Mouse (Mus musculus): ENCODE results near the gene Gdf10. TPM values are rescaled to one million over a fixed set of nuclear protein-coding genes. Genes with fewer than 3 reads are reported as not detected.

The Gdf10 gene
- polyA plus RNA-seq, 1 experiment, result not detected

- TF ChIP-seq GATA1 (IDR thresholded peaks at IDR 0.05; ENCODE audit: borderline replicate concordance, low read length), result no peak
- no peak for TF ChIP-seq FLI1 (IDR thresholded peaks at IDR 0.05; ENCODE audit: low read length)
- no peaks in the 10 kb centered on the region for H3K36me3 ChIP-seq (replicated peaks; ENCODE audit: low read length)
- no peaks in the 10 kb centered on the region for H3K4me1 ChIP-seq
- peaks cover 34% of the 10 kb centered on the region for H3K9me3 ChIP-seq
- H3K4me3 ChIP-seq (replicated peaks), result no peak overlapping the region
- no peaks in the 10 kb centered on the region for H3K27me3 ChIP-seq (replicated peaks)
These were observed 34.8 kb downstream of the Gdf10 start for GRCm38 (mm10) chr14:33958186-33958585.

DNA sequence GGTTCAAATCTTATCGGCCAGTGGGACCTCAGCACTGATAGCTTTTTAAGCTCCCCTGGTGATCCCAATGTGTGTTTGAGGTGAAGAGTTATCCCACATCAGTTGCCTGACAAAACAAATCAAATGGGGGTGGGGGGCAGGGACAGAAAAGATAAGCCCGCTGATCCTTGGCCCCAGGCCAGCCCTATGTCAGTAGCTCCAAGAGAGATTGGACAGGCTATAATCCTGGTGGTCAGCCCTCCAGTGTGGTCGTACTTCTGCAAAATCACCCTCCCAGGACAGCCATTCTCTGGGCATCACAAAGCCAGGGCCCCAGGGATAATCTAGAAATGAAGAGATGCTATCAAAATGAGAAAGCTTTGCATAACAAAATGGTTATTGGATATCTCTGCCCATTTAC lies 35.5 kb downstream of the Gdf10 start:
- TF ChIP-seq FLI1 (IDR thresholded peaks at IDR 0.05; ENCODE audit: low read length) (no peak), GATA1 (IDR thresholded peaks at IDR 0.05; ENCODE audit: borderline replicate concordance, low read length) (no peak)
- no peaks in the 10 kb centered on the region for H3K27me3 ChIP-seq (replicated peaks)
- H3K4me1 ChIP-seq, result no peaks in the 10 kb centered on the region
- peaks cover 32% of the 10 kb centered on the region for H3K9me3 ChIP-seq
- H3K36me3 ChIP-seq (replicated peaks; ENCODE audit: low read length), result no peaks in the 10 kb centered on the region
- H3K4me3 ChIP-seq (replicated peaks), result no peak overlapping the region

GRCm38 (mm10) chr14:33959341-33959740 lies 36.0 kb downstream of the Gdf10 start:
- TF ChIP-seq FLI1 (IDR thresholded peaks at IDR 0.05; ENCODE audit: low read length) (no peak), GATA1 (IDR thresholded peaks at IDR 0.05; ENCODE audit: borderline replicate concordance, low read length) (no peak)
- Histone ChIP-seq H3K36me3 (replicated peaks; ENCODE audit: low read length) (no peaks in the 10 kb centered on the region), H3K4me3 (replicated peaks) (no peak overlapping the region), H3K27me3 (replicated peaks) (no peaks in the 10 kb centered on the region), H3K9me3 (peaks cover 27% of the 10 kb centered on the region), H3K4me1 (no peaks in the 10 kb centered on the region)

GRCm38 (mm10) chr14:33965675-33966074 lies 42.3 kb downstream of the Gdf10 start:
- Histone ChIP-seq H3K4me1 (no peaks in the 10 kb centered on the region), H3K36me3 (replicated peaks; ENCODE audit: low read length) (no peaks in the 10 kb centered on the region), H3K27me3 (replicated peaks) (no peaks in the 10 kb centered on the region), H3K9me3 (peaks cover 17% of the 10 kb centered on the region; the same call in 1 of the 2 replicates), H3K4me3 (replicated peaks) (no peak overlapping the region)
- TF ChIP-seq GATA1 (IDR thresholded peaks at IDR 0.05; ENCODE audit: borderline replicate concordance, low read length) (no peak), FLI1 (IDR thresholded peaks at IDR 0.05; ENCODE audit: low read length) (no peak)

DNA sequence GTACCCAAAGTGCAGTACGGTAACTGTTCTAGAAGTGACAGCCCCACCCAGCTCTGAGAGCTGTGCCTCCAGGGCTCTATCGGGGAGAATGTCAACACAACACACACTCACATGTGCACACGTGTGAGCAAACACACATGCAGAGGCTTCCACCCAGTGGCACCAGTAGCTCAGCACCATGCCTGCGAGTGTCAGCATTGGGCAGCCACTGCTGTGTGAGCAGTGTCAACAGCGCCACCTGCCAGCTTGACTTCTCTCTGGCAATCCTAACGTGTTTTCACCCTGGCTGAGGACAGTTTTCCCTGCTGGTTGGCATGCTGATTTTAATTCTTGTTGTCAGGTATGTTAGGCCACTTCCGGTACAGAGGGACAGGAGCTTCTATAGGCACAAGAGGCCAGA lies 49.3 kb downstream of the Gdf10 start:
- Histone ChIP-seq H3K27me3 (replicated peaks) (no peaks in the 10 kb centered on the region), H3K9me3 (peaks cover 21% of the 10 kb centered on the region; the same call in 1 of the 2 replicates)

DNA sequence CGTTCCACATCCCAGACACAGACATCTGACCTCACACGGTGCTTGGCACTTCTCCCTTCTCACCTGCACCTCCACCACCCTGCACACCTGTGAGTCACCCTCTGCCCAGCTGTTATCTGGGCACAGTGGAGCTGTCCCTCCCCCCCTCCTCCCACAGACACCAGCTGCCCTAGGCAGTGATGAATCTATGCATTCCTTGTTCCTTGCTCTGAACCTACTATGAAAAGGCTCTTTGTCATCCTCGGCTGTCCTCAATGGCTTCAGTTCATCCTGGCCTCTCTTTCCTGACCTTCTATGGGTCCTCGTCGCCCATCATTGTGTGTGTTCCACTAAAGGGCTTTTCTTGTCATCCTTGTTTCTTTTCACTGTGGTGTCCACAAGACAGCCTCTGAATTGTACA lies 51.4 kb downstream of the Gdf10 start:
- H3K27me3 ChIP-seq (replicated peaks), result peaks cover 7% of the 10 kb centered on the region
- H3K9me3 ChIP-seq, result peaks cover 31% of the 10 kb centered on the region; the same call in 1 of the 2 replicates
- H3K4me1 ChIP-seq, result no peaks in the 10 kb centered on the region
- peak overlapping the region; percentile 24 for H3K4me3 ChIP-seq (replicated peaks)
- TF ChIP-seq GATA1 (IDR thresholded peaks at IDR 0.05; ENCODE audit: borderline replicate concordance, low read length), result no peak
- no peak for TF ChIP-seq FLI1 (IDR thresholded peaks at IDR 0.05; ENCODE audit: low read length)
- H3K36me3 ChIP-seq (replicated peaks; ENCODE audit: low read length), result no peaks in the 10 kb centered on the region

More for the DNA sequence above, 49.3 kb downstream of the Gdf10 start:
- TF ChIP-seq FLI1 (IDR thresholded peaks at IDR 0.05; ENCODE audit: low read length) (no peak), GATA1 (IDR thresholded peaks at IDR 0.05; ENCODE audit: borderline replicate concordance, low read length) (no peak)
- Histone ChIP-seq H3K4me1 (no peaks in the 10 kb centered on the region), H3K36me3 (replicated peaks; ENCODE audit: low read length) (no peaks in the 10 kb centered on the region), H3K4me3 (replicated peaks) (peak overlapping the region; percentile 33)

GRCm38 (mm10) chr14:33977748-33978147 lies 54.4 kb downstream of the Gdf10 start:
- no peaks in the 10 kb centered on the region for H3K36me3 ChIP-seq (replicated peaks; ENCODE audit: low read length)
- TF ChIP-seq FLI1 (IDR thresholded peaks at IDR 0.05; ENCODE audit: low read length) (no peak), GATA1 (IDR thresholded peaks at IDR 0.05; ENCODE audit: borderline replicate concordance, low read length) (no peak)
- peaks cover 7% of the 10 kb centered on the region for H3K27me3 ChIP-seq (replicated peaks)
- H3K4me3 ChIP-seq (replicated peaks), result no peak overlapping the region
- peaks cover 12% of the 10 kb centered on the region; the same call in 1 of the 2 replicates for H3K9me3 ChIP-seq
- no peaks in the 10 kb centered on the region for H3K4me1 ChIP-seq

GRCm38 (mm10) chr14:33978604-33979059 lies 55.2 kb downstream of the Gdf10 start, which contains the start of gene Zfp488:
Gene Zfp488 (minus strand): TSS chr14:33978764.
- TF ChIP-seq GATA1 (IDR thresholded peaks at IDR 0.05; ENCODE audit: borderline replicate concordance, low read length), result no peak
- Histone ChIP-seq H3K27me3 (replicated peaks) (peaks cover 7% of the 10 kb centered on the region), H3K36me3 (replicated peaks; ENCODE audit: low read length) (no peaks in the 10 kb centered on the region), H3K4me1 (no peaks in the 10 kb centered on the region), H3K4me3 (replicated peaks) (no peak within 1 kb of the TSS), H3K9me3 (peaks cover 12% of the 10 kb centered on the region; the same call in 1 of the 2 replicates)

Other genes starting within 250 kb of the Gdf10 start
- not detected in 2 replicates for gene Gdf2, start 17.5 kb downstream of the Gdf10 start, polyA plus RNA-seq (2012; ENCODE audit: insufficient read depth, low replicate concordance)
- not detected in 2 replicates for gene Rbp3, start 30.4 kb downstream of the Gdf10 start, polyA plus RNA-seq (2012; ENCODE audit: insufficient read depth, low replicate concordance)
- not detected in 2 replicates for gene Zfp488, start 55.2 kb downstream of the Gdf10 start, polyA plus RNA-seq (2012; ENCODE audit: insufficient read depth, low replicate concordance)
- not detected in 2 replicates for gene Gm30083, start 91.6 kb downstream of the Gdf10 start, polyA plus RNA-seq (2012; ENCODE audit: insufficient read depth, low replicate concordance)
- not detected in 2 replicates for gene Gm5460, start 93.2 kb downstream of the Gdf10 start, polyA plus RNA-seq (2012; ENCODE audit: insufficient read depth, low replicate concordance)
- not detected in 2 replicates for gene Antxrl, start 129.1 kb downstream of the Gdf10 start, polyA plus RNA-seq (2012; ENCODE audit: insufficient read depth, low replicate concordance)
- not detected in 2 replicates for gene Anxa8, start 162.4 kb downstream of the Gdf10 start, polyA plus RNA-seq (2012; ENCODE audit: insufficient read depth, low replicate concordance)
- gene A630023A22Rik, start 179.2 kb downstream of the Gdf10 start, polyA plus RNA-seq (2012; ENCODE audit: insufficient read depth, low replicate concordance), result not detected in 2 replicates
- gene Npy4r, start 228.9 kb downstream of the Gdf10 start, polyA plus RNA-seq (2012; ENCODE audit: insufficient read depth, low replicate concordance), result not detected in 2 replicates